Comparison of ENCODE assay signal across 24 mouse cellular contexts in the genomic region with DNA sequence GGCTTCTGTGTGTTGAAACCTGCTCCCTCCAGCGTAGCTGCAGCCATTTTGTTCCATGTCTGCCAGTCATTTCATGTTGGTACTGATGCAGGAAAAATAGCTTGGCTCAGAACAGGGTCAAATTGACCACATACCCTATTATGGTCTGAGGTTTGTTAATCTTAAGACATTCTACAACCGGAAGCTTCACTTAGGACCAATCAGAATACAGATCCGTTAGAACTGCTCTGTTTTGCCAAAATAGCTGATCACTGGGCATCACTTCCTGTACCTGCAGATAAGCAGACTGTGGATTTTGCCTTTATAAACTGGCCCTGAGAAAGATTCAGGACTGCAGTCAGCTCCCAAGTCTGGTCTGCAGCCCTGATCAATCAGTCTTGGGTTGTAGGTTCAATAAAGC. TPM values are rescaled to one million over a fixed set of nuclear protein-coding genes. Genes with fewer than 3 reads are reported as not detected.
"Had no signal": no experiment of that assay in that cellular context is flagged by ENCODE, and none has a peak within 500 bp of the region (broad histone marks: within the 10 kb centered on the region; RNA-seq: fewer than 3 reads in every experiment).

No protein-coding gene starts in this region.

- H3K9ac ChIP-seq: neural tube, embryonic 13.5 days; neural tube, embryonic 15.5 days; stomach, embryonic 15.5 days had no signal

- H3K36me3 ChIP-seq: neural tube, embryonic 13.5 days; neural tube, embryonic 15.5 days; stomach, embryonic 15.5 days had no signal

- DNase-seq: retina, postnatal 1 day; right cerebral cortex, adult 18-20 months; right cerebral cortex, postnatal 14 days; right cerebral cortex, postnatal 25 days; right cerebral cortex, postnatal 4 days; spleen, adult 18-20 months; thymus, adult 18-20 months; thymus, adult 2 months; thymus, postnatal 14 days; thymus, postnatal 25 days; thymus, postnatal 36 days; thymus, postnatal 4 days had no signal

- H3K27me3 ChIP-seq: stomach, embryonic 15.5 days had no signal

- H3K4me1 ChIP-seq: neural tube, embryonic 13.5 days; neural tube, embryonic 15.5 days; stomach, embryonic 15.5 days had no signal

- H3K27ac ChIP-seq: neural tube, embryonic 13.5 days; neural tube, embryonic 15.5 days; stomach, embryonic 15.5 days; stomach, postnatal 0 days had no signal

- H3K9me3 ChIP-seq: neural tube, embryonic 13.5 days; neural tube, embryonic 15.5 days; stomach, embryonic 15.5 days had no signal

- H3K4me2 ChIP-seq: neural tube, embryonic 13.5 days; neural tube, embryonic 15.5 days; stomach, embryonic 15.5 days had no signal

- H3K4me3 ChIP-seq: neural tube, embryonic 13.5 days; neural tube, embryonic 15.5 days; stomach, embryonic 15.5 days had no signal

RNA-seq across cellular contexts. Expression of a gene that starts 58.8 kb away (rescaled TPM):
- total RNA-seq: neutrophil, adult 5-6 weeks had no signal
- polyA plus RNA-seq: neural tube, embryonic 13.5 days; neural tube, embryonic 14.5 days; neural tube, embryonic 15.5 days; small intestine, adult 2 months; spleen, adult 2 months; stomach, embryonic 14.5 days; stomach, embryonic 16.5 days; stomach, postnatal 0 days; thymus, adult 2 months; thymus, postnatal 0 days; urinary bladder, adult 2 months had no signal
